Mouse (Mus musculus): ENCODE results near the gene Glrx3. TPM values are rescaled to one million over a fixed set of nuclear protein-coding genes. Genes with fewer than 3 reads are reported as not detected.

The Glrx3 gene
- 4.3 and 6.8 TPM in 2 replicates for polyA plus RNA-seq (2012)

- TF ChIP-seq TAL1 (IDR thresholded peaks at IDR 0.05; ENCODE audit: low read length) (no peak), GATA1 (IDR thresholded peaks at IDR 0.05; ENCODE audit: low read length) (no peak)
- Histone ChIP-seq H3K9me3 (ENCODE audit: control insufficient read depth, low read length) (no peaks in the 10 kb centered on the region), H3K27me3 (ENCODE audit: control insufficient read depth) (no peaks in the 10 kb centered on the region)
Observed at GRCm38 (mm10) chr7:137437440-137438178, at the start of gene Glrx3. TSS of gene Glrx3 (plus strand) at chr7:137437614.

GRCm38 (mm10) chr7:137387863-137388262 lies 49.6 kb upstream of the Glrx3 start:
- no peaks in the 10 kb centered on the region for H3K36me3 ChIP-seq (ENCODE audit: control insufficient read depth)
- no peaks in the 10 kb centered on the region; the same call in 1 of the 2 replicates for H3K9me3 ChIP-seq (ENCODE audit: control insufficient read depth, low read length)
- TF ChIP-seq GATA1 (IDR thresholded peaks at IDR 0.05; ENCODE audit: low read length) (no peak), TAL1 (IDR thresholded peaks at IDR 0.05; ENCODE audit: low read length) (no peak)
- H3K4me3 ChIP-seq (replicated peaks) = no peak overlapping the region
- no peaks in the 10 kb centered on the region for H3K27me3 ChIP-seq (ENCODE audit: control insufficient read depth)
- no peaks in the 10 kb centered on the region for H3K4me1 ChIP-seq (ENCODE audit: control insufficient read depth)

More at GRCm38 (mm10) chr7:137437440-137438178, at the start of gene Glrx3:
- peaks cover 42% of the 10 kb centered on the region for H3K4me1 ChIP-seq (ENCODE audit: control insufficient read depth)
- no peaks in the 10 kb centered on the region for H3K36me3 ChIP-seq (ENCODE audit: control insufficient read depth)
- peak within 1 kb of the TSS; percentile 90 for H3K4me3 ChIP-seq (replicated peaks)

GRCm38 (mm10) chr7:137395421-137395820 lies 42.0 kb upstream of the Glrx3 start:
- Histone ChIP-seq H3K9me3 (ENCODE audit: control insufficient read depth, low read length) (peaks cover 3% of the 10 kb centered on the region; the same call in 1 of the 2 replicates), H3K4me3 (replicated peaks) (no peak overlapping the region), H3K27me3 (ENCODE audit: control insufficient read depth) (no peaks in the 10 kb centered on the region), H3K4me1 (ENCODE audit: control insufficient read depth) (peaks cover 3% of the 10 kb centered on the region), H3K36me3 (ENCODE audit: control insufficient read depth) (no peaks in the 10 kb centered on the region; the same call in 1 of the 2 replicates)
- TF ChIP-seq GATA1 (IDR thresholded peaks at IDR 0.05; ENCODE audit: low read length) (no peak), TAL1 (IDR thresholded peaks at IDR 0.05; ENCODE audit: low read length) (no peak)

GRCm38 (mm10) chr7:137397361-137397910 lies 40.0 kb upstream of the Glrx3 start:
- TF ChIP-seq TAL1 (IDR thresholded peaks at IDR 0.05; ENCODE audit: low read length) = no peak
- no peak for TF ChIP-seq GATA1 (IDR thresholded peaks at IDR 0.05; ENCODE audit: low read length)
- Histone ChIP-seq H3K4me1 (ENCODE audit: control insufficient read depth) (peaks cover 3% of the 10 kb centered on the region), H3K4me3 (replicated peaks) (no peak overlapping the region), H3K36me3 (ENCODE audit: control insufficient read depth) (no peaks in the 10 kb centered on the region; the same call in 1 of the 2 replicates), H3K9me3 (ENCODE audit: control insufficient read depth, low read length) (peaks cover 3% of the 10 kb centered on the region; the same call in 1 of the 2 replicates), H3K27me3 (ENCODE audit: control insufficient read depth) (no peaks in the 10 kb centered on the region)

GRCm38 (mm10) chr7:137398973-137399372 lies 38.4 kb upstream of the Glrx3 start:
- no peak overlapping the region for H3K4me3 ChIP-seq (replicated peaks)
- H3K4me1 ChIP-seq (ENCODE audit: control insufficient read depth) = peaks cover 3% of the 10 kb centered on the region
- H3K36me3 ChIP-seq (ENCODE audit: control insufficient read depth) = no peaks in the 10 kb centered on the region; the same call in 1 of the 2 replicates
- H3K9me3 ChIP-seq (ENCODE audit: control insufficient read depth, low read length) = peaks cover 3% of the 10 kb centered on the region; the same call in 1 of the 2 replicates
- H3K27me3 ChIP-seq (ENCODE audit: control insufficient read depth) = no peaks in the 10 kb centered on the region
- no peak for TF ChIP-seq TAL1 (IDR thresholded peaks at IDR 0.05; ENCODE audit: low read length)
- TF ChIP-seq GATA1 (IDR thresholded peaks at IDR 0.05; ENCODE audit: low read length) = no peak

- no peak overlapping the region for H3K4me3 ChIP-seq (replicated peaks)
- no peaks in the 10 kb centered on the region for H3K27me3 ChIP-seq (ENCODE audit: control insufficient read depth)
- no peaks in the 10 kb centered on the region for H3K4me1 ChIP-seq (ENCODE audit: control insufficient read depth)
- H3K9me3 ChIP-seq (ENCODE audit: control insufficient read depth, low read length) = no peaks in the 10 kb centered on the region
- TF ChIP-seq TAL1 (IDR thresholded peaks at IDR 0.05; ENCODE audit: low read length) = no peak
- TF ChIP-seq GATA1 (IDR thresholded peaks at IDR 0.05; ENCODE audit: low read length) = no peak
- no peaks in the 10 kb centered on the region for H3K36me3 ChIP-seq (ENCODE audit: control insufficient read depth)
Observed at GRCm38 (mm10) chr7:137404146-137404545, 33.3 kb upstream of the Glrx3 start.

- Histone ChIP-seq H3K4me1 (ENCODE audit: control insufficient read depth) (peaks cover 17% of the 10 kb centered on the region), H3K27me3 (ENCODE audit: control insufficient read depth) (no peaks in the 10 kb centered on the region), H3K9me3 (ENCODE audit: control insufficient read depth, low read length) (no peaks in the 10 kb centered on the region), H3K36me3 (ENCODE audit: control insufficient read depth) (no peaks in the 10 kb centered on the region), H3K4me3 (replicated peaks) (no peak overlapping the region)
- TF ChIP-seq TAL1 (IDR thresholded peaks at IDR 0.05; ENCODE audit: low read length) (no peak), GATA1 (IDR thresholded peaks at IDR 0.05; ENCODE audit: low read length) (no peak)
Observed at GRCm38 (mm10) chr7:137407428-137408058, 29.9 kb upstream of the Glrx3 start.

GRCm38 (mm10) chr7:137410337-137411197 lies 26.8 kb upstream of the Glrx3 start, which contains the start of gene 9430038I01Rik:
TSS of gene 9430038I01Rik (minus strand) at chr7:137410762.
- peak; percentile 80 for TF ChIP-seq GATA1 (IDR thresholded peaks at IDR 0.05; ENCODE audit: low read length)
- TF ChIP-seq TAL1 (IDR thresholded peaks at IDR 0.05; ENCODE audit: low read length) = no peak
- H3K36me3 ChIP-seq (ENCODE audit: control insufficient read depth) = no peaks in the 10 kb centered on the region
- H3K4me3 ChIP-seq (replicated peaks) = peak within 1 kb of the TSS; percentile 90
- H3K9me3 ChIP-seq (ENCODE audit: control insufficient read depth, low read length) = no peaks in the 10 kb centered on the region
- 0 out of 2 replicates have a peak, but pooled peaks cover 2% of the 10 kb centered on the region for H3K27me3 ChIP-seq (ENCODE audit: control insufficient read depth)
- H3K4me1 ChIP-seq (ENCODE audit: control insufficient read depth) = peaks cover 17% of the 10 kb centered on the region

Measured in erythroblast, embryonic 14.5 days (primary cell).